Comparison of ENCODE assay signal across 30 mouse cellular contexts in genomic region chr6:101720513-101720912, GRCm38 (mm10).
DNase-seq lines count a peak whose midpoint lies in the region; ATAC-seq and TF ChIP-seq lines count a peak whose summit lies in the region.
"Had no signal": no experiment of that assay in that cellular context is flagged by ENCODE, and none has a peak within 500 bp of the region (broad histone marks: within the 10 kb centered on the region; RNA-seq: fewer than 3 reads in every experiment).

No protein-coding gene starts in this region.

- no peaks in the 10 kb centered on the region for H3K36me3 ChIP-seq in forebrain, embryonic 14.5 days (ENCODE audit: control insufficient read depth, insufficient read depth, low read length)
- H3K36me3 ChIP-seq in forebrain, embryonic 12.5 days (replicated peaks), result no peaks in the 10 kb centered on the region
- no peaks in the 10 kb centered on the region for H3K36me3 ChIP-seq in G1E (replicated peaks)
- H3K36me3 ChIP-seq in hindbrain, embryonic 12.5 days, result no peaks in the 10 kb centered on the region
- H3K36me3 ChIP-seq: embryonic facial prominence, embryonic 13.5 days; forebrain, embryonic 10.5 days; heart, embryonic 13.5 days; hindbrain, embryonic 15.5 days; limb, embryonic 15.5 days; liver, embryonic 13.5 days; midbrain, embryonic 13.5 days; neural tube, embryonic 13.5 days had no signal

- no peak overlapping the region for H3K4me2 ChIP-seq in forebrain, embryonic 14.5 days (ENCODE audit: low read length)
- no peak overlapping the region for H3K4me2 ChIP-seq in forebrain, embryonic 12.5 days
- H3K4me2 ChIP-seq in hindbrain, embryonic 12.5 days (replicated peaks), result no peak overlapping the region
- H3K4me2 ChIP-seq: embryonic facial prominence, embryonic 13.5 days; heart, embryonic 13.5 days; hindbrain, embryonic 15.5 days; limb, embryonic 15.5 days; liver, embryonic 13.5 days; midbrain, embryonic 13.5 days; neural tube, embryonic 13.5 days had no signal

- no peak overlapping the region for H3K9ac ChIP-seq in forebrain, embryonic 14.5 days (ENCODE audit: low read length)
- H3K9ac ChIP-seq in forebrain, embryonic 12.5 days, result no peak overlapping the region
- no peak overlapping the region for H3K9ac ChIP-seq in hindbrain, embryonic 12.5 days
- H3K9ac ChIP-seq: embryonic facial prominence, embryonic 13.5 days; heart, embryonic 13.5 days; hindbrain, embryonic 15.5 days; limb, embryonic 15.5 days; liver, embryonic 13.5 days; midbrain, embryonic 13.5 days; neural tube, embryonic 13.5 days had no signal

- no peaks in the 10 kb centered on the region for H3K4me1 ChIP-seq in forebrain, embryonic 14.5 days (ENCODE audit: control insufficient read depth, insufficient read depth, low read length)
- H3K4me1 ChIP-seq in forebrain, embryonic 12.5 days, result no peaks in the 10 kb centered on the region
- no peaks in the 10 kb centered on the region for H3K4me1 ChIP-seq in G1E (ENCODE audit: insufficient read depth, low read depth, low read length)
- H3K4me1 ChIP-seq in hindbrain, embryonic 12.5 days, result no peaks in the 10 kb centered on the region
- H3K4me1 ChIP-seq: embryonic facial prominence, embryonic 13.5 days; forebrain, embryonic 10.5 days; heart, embryonic 13.5 days; hindbrain, embryonic 15.5 days; limb, embryonic 15.5 days; liver, embryonic 13.5 days; midbrain, embryonic 13.5 days; neural tube, embryonic 13.5 days had no signal

- DNase-seq in forebrain, embryonic 14.5 days (ENCODE audit: low spot score), result peak; percentile 9
- DNase-seq in G1E (ENCODE audit: low spot score), result no peak
- DNase-seq in forelimb bud, embryonic 11.5 days (ENCODE audit: low read depth, low spot score), result peak; percentile 4
- peak; percentile 14 for DNase-seq in kidney, postnatal 14 days
- no peak for DNase-seq in ovary, postnatal 14 days (ENCODE audit: low spot score)
- DNase-seq in spleen, postnatal 4 days (ENCODE audit: low spot score in 2 of 2), result no peak
- DNase-seq: adrenal gland, postnatal 25 days; cerebellum, adult 18-20 months; gastrocnemius, postnatal 36 days; heart, adult 2 months; heart, postnatal 10 days; left cerebral cortex, postnatal 4 days; liver, embryonic 13.5 days; lung, adult 18-20 months; right cerebral cortex, postnatal 25 days; thymus, adult 18-20 months; thymus, postnatal 25 days had no signal

- H3K9me3 ChIP-seq in forebrain, embryonic 14.5 days (replicated peaks; ENCODE audit: control insufficient read depth, low read length), result no peaks in the 10 kb centered on the region
- H3K9me3 ChIP-seq in forebrain, embryonic 12.5 days, result no peaks in the 10 kb centered on the region
- peaks cover 2% of the 10 kb centered on the region; the same call in 1 of the 2 replicates for H3K9me3 ChIP-seq in G1E (replicated peaks)
- H3K9me3 ChIP-seq in hindbrain, embryonic 12.5 days (replicated peaks), result no peaks in the 10 kb centered on the region
- H3K9me3 ChIP-seq: embryonic facial prominence, embryonic 13.5 days; forebrain, embryonic 10.5 days; heart, embryonic 13.5 days; hindbrain, embryonic 15.5 days; limb, embryonic 15.5 days; liver, embryonic 13.5 days; midbrain, embryonic 13.5 days; neural tube, embryonic 13.5 days had no signal

- no peak overlapping the region for H3K4me3 ChIP-seq in forebrain, embryonic 14.5 days (ENCODE audit: low read depth, low read length)
- H3K4me3 ChIP-seq in forebrain, embryonic 12.5 days (replicated peaks), result no peak overlapping the region
- H3K4me3 ChIP-seq in G1E (ENCODE audit: low read depth, low read length), result no peak overlapping the region
- H3K4me3 ChIP-seq in hindbrain, embryonic 12.5 days, result no peak overlapping the region
- H3K4me3 ChIP-seq: embryonic facial prominence, embryonic 13.5 days; forebrain, embryonic 10.5 days; heart, adult 2 months; heart, embryonic 13.5 days; hindbrain, embryonic 15.5 days; limb, embryonic 15.5 days; liver, embryonic 13.5 days; midbrain, embryonic 13.5 days; neural tube, embryonic 13.5 days had no signal

- no peaks in the 10 kb centered on the region for H3K27me3 ChIP-seq in forebrain, embryonic 14.5 days (replicated peaks; ENCODE audit: control insufficient read depth, insufficient read depth, low read length)
- H3K27me3 ChIP-seq in forebrain, embryonic 12.5 days, result no peaks in the 10 kb centered on the region
- H3K27me3 ChIP-seq in G1E (ENCODE audit: insufficient read depth, low read length), result no peaks in the 10 kb centered on the region
- H3K27me3 ChIP-seq in hindbrain, embryonic 12.5 days, result no peaks in the 10 kb centered on the region
- H3K27me3 ChIP-seq: embryonic facial prominence, embryonic 13.5 days; heart, embryonic 13.5 days; hindbrain, embryonic 15.5 days; limb, embryonic 15.5 days; liver, embryonic 13.5 days; midbrain, embryonic 13.5 days; neural tube, embryonic 13.5 days had no signal

- ATAC-seq in forebrain, embryonic 14.5 days, result no peak
- ATAC-seq in forebrain, embryonic 12.5 days (ENCODE audit: low FRiP score), result no peak
- ATAC-seq in G1E (ENCODE audit: extremely low read depth, insufficient number of reproducible peaks, low FRiP score, poor library complexity, severe bottlenecking), result peak; percentile 5; the same call in 1 of the 2 replicates
- ATAC-seq in hindbrain, embryonic 12.5 days (ENCODE audit: low FRiP score), result no peak
- ATAC-seq: inflammation-experienced regulatory T-cells, adult 6 months; lung, postnatal 0 days; midbrain, embryonic 13.5 days had no signal

- no peak overlapping the region for H3K27ac ChIP-seq in forebrain, embryonic 14.5 days (ENCODE audit: low read depth, low read length)
- H3K27ac ChIP-seq in forebrain, embryonic 12.5 days, result no peak overlapping the region
- no peak overlapping the region for H3K27ac ChIP-seq in hindbrain, embryonic 12.5 days
- H3K27ac ChIP-seq: embryonic facial prominence, embryonic 13.5 days; forebrain, embryonic 10.5 days; heart, adult 2 months; heart, embryonic 13.5 days; hindbrain, embryonic 15.5 days; kidney, postnatal 0 days; limb, embryonic 15.5 days; liver, embryonic 13.5 days; macrophage; midbrain, embryonic 13.5 days; neural tube, embryonic 13.5 days had no signal

- TF ChIP-seq CTCF in G1E (IDR thresholded peaks at IDR 0.05; ENCODE audit: low read depth, low read length), result no peak

Comparison
In these comparisons a context has a peak if more than half of its experiments do, and no peak if none do; other contexts are left out.
1. DNase-seq: peak in forebrain, embryonic 14.5 days (single experiment), forelimb bud, embryonic 11.5 days (single experiment) and kidney, postnatal 14 days (single experiment); none in G1E (single experiment), ovary, postnatal 14 days (single experiment) and spleen, postnatal 4 days (0 of 2).